In genomic region chr7:132776338-132777111, GRCm38 (mm10) we compare ENCODE assay signal across 9 mouse cellular contexts. TPM values are rescaled to one million over a fixed set of nuclear protein-coding genes. Genes with fewer than 3 reads are reported as not detected.
DNase-seq lines count a peak whose midpoint lies in the region; ATAC-seq and TF ChIP-seq lines count a peak whose summit lies in the region.
"Had no signal": no experiment of that assay in that cellular context is flagged by ENCODE, and none has a peak within 500 bp of the region (broad histone marks: within the 10 kb centered on the region; RNA-seq: fewer than 3 reads in every experiment).

No protein-coding gene starts in this region.

- no peak overlapping the region for H3K9ac ChIP-seq in limb, embryonic 15.5 days
- H3K9ac ChIP-seq in intestine, postnatal 0 days (ENCODE audit: low read depth, low read length): 0 out of 2 replicates have a peak overlapping the region, but pooled peaks have one; percentile 17
- H3K9ac ChIP-seq in midbrain, embryonic 13.5 days (replicated peaks): no peak overlapping the region
- H3K9ac ChIP-seq: heart, embryonic 13.5 days had no signal

- TF ChIP-seq POLR2A in spleen, adult 2 months (IDR thresholded peaks at IDR 0.05; ENCODE audit: low read depth, low read length): no peak; the same call in none of the 2 replicates

- H3K27me3 ChIP-seq in limb, embryonic 15.5 days: no peaks in the 10 kb centered on the region
- H3K27me3 ChIP-seq in limb, embryonic 10.5 days (ENCODE audit: low read depth, poor library complexity, severe bottlenecking): no peaks in the 10 kb centered on the region
- no peaks in the 10 kb centered on the region for H3K27me3 ChIP-seq in intestine, postnatal 0 days (replicated peaks; ENCODE audit: control insufficient read depth, insufficient read depth, low read length)
- H3K27me3 ChIP-seq in spleen, adult 2 months (ENCODE audit: control insufficient read depth, insufficient read depth, low read length): no peaks in the 10 kb centered on the region
- H3K27me3 ChIP-seq in midbrain, embryonic 13.5 days: no peaks in the 10 kb centered on the region
- H3K27me3 ChIP-seq: heart, embryonic 13.5 days had no signal

- 82% methylated on average over 7 of the region's 7 CpGs for WGBS in limb, embryonic 15.5 days
- 91% methylated on average over 7 of the region's 7 CpGs for WGBS in limb, embryonic 10.5 days
- 62% methylated on average over 7 of the region's 7 CpGs for WGBS in intestine, postnatal 0 days
- WGBS in spleen, adult 2 months: 71% methylated on average over 7 of the region's 7 CpGs
- WGBS in midbrain, embryonic 13.5 days: 91% methylated on average over 7 of the region's 7 CpGs

- ATAC-seq in limb, embryonic 15.5 days (ENCODE audit: insufficient number of reproducible peaks, low FRiP score, low TSS enrichment, low read depth): no peak
- peak; percentile 14; the same call in 1 of the 2 replicates for ATAC-seq in intestine, postnatal 0 days
- no peak for ATAC-seq in midbrain, embryonic 13.5 days

- no peak for TF ChIP-seq CTCF in intestine, postnatal 0 days (IDR thresholded peaks at IDR 0.05; ENCODE audit: low read depth)
- TF ChIP-seq CTCF in spleen, adult 2 months (IDR thresholded peaks at IDR 0.05; ENCODE audit: extremely low read depth, insufficient read depth, insufficient read length, insufficient replicate concordance): no peak

- H3K4me2 ChIP-seq in limb, embryonic 15.5 days: no peak overlapping the region
- H3K4me2 ChIP-seq in intestine, postnatal 0 days (replicated peaks; ENCODE audit: low read depth): no peak overlapping the region
- no peak overlapping the region for H3K4me2 ChIP-seq in midbrain, embryonic 13.5 days (replicated peaks)
- H3K4me2 ChIP-seq: heart, embryonic 13.5 days had no signal

- DNase-seq in limb, embryonic 10.5 days (ENCODE audit: low spot score): no peak
- DNase-seq in adrenal gland, postnatal 36 days: peak; percentile 85 to 87
- no peak for DNase-seq in spleen, adult 2 months (ENCODE audit: low read depth in 1 of 2, low spot score in 2 of 2)
- no peak for DNase-seq in neural tube, embryonic 10.5 days (ENCODE audit: extremely low spot score, low spot score)
- DNase-seq in layer of hippocampus, adult 11-12 months (ENCODE audit: low spot score): no peak

- peaks cover 32% of the 10 kb centered on the region; the same call in 1 of the 2 replicates for H3K36me3 ChIP-seq in limb, embryonic 15.5 days
- H3K36me3 ChIP-seq in limb, embryonic 10.5 days: peaks cover 76% of the 10 kb centered on the region
- peaks cover 54% of the 10 kb centered on the region for H3K36me3 ChIP-seq in intestine, postnatal 0 days (ENCODE audit: control insufficient read depth, insufficient read depth)
- H3K36me3 ChIP-seq in spleen, adult 2 months (ENCODE audit: control insufficient read depth, insufficient read depth, low read length): peaks cover 15% of the 10 kb centered on the region
- peaks cover 41% of the 10 kb centered on the region for H3K36me3 ChIP-seq in midbrain, embryonic 13.5 days

- no peaks in the 10 kb centered on the region for H3K9me3 ChIP-seq in limb, embryonic 15.5 days
- no peaks in the 10 kb centered on the region for H3K9me3 ChIP-seq in limb, embryonic 10.5 days (replicated peaks)
- H3K9me3 ChIP-seq in intestine, postnatal 0 days (ENCODE audit: control insufficient read depth): no peaks in the 10 kb centered on the region
- H3K9me3 ChIP-seq in midbrain, embryonic 13.5 days: no peaks in the 10 kb centered on the region
- H3K9me3 ChIP-seq: heart, embryonic 13.5 days had no signal

- H3K4me3 ChIP-seq in limb, embryonic 15.5 days: no peak overlapping the region
- no peak overlapping the region for H3K4me3 ChIP-seq in limb, embryonic 10.5 days
- no peak overlapping the region for H3K4me3 ChIP-seq in intestine, postnatal 0 days (ENCODE audit: low read depth, low read length)
- peak overlapping the region; percentile 11 for H3K4me3 ChIP-seq in spleen, adult 2 months (ENCODE audit: extremely low read depth, insufficient read depth, insufficient read length)
- H3K4me3 ChIP-seq in midbrain, embryonic 13.5 days (replicated peaks): no peak overlapping the region
- H3K4me3 ChIP-seq: heart, embryonic 13.5 days had no signal

- peaks cover 43% of the 10 kb centered on the region for H3K4me1 ChIP-seq in limb, embryonic 15.5 days
- peaks cover 18% of the 10 kb centered on the region for H3K4me1 ChIP-seq in limb, embryonic 10.5 days
- peaks cover 13% of the 10 kb centered on the region for H3K4me1 ChIP-seq in intestine, postnatal 0 days (replicated peaks; ENCODE audit: control insufficient read depth, insufficient read depth, low read length)
- peaks cover 8% of the 10 kb centered on the region; the same call in 1 of the 2 replicates for H3K4me1 ChIP-seq in spleen, adult 2 months (ENCODE audit: control insufficient read depth, insufficient read depth, insufficient read length)
- H3K4me1 ChIP-seq in midbrain, embryonic 13.5 days (replicated peaks): peaks cover 23% of the 10 kb centered on the region

- H3K27ac ChIP-seq in limb, embryonic 15.5 days: peak overlapping the region; percentile 8; the same call in 1 of the 2 replicates
- no peak overlapping the region for H3K27ac ChIP-seq in limb, embryonic 10.5 days
- peak overlapping the region; percentile 35; the same call in 1 of the 2 replicates for H3K27ac ChIP-seq in intestine, postnatal 0 days (ENCODE audit: low read depth, low read length)
- peak overlapping the region; percentile 53 for H3K27ac ChIP-seq in spleen, adult 2 months (ENCODE audit: insufficient read depth, low read length)
- H3K27ac ChIP-seq in midbrain, embryonic 13.5 days: no peak overlapping the region
- H3K27ac ChIP-seq: heart, embryonic 13.5 days had no signal

RNA-seq across cellular contexts. Expression of gene Fam53b, which starts 37.2 kb away (rescaled TPM):
- 18.5 and 20.2 TPM in 2 replicates for polyA plus RNA-seq in limb, embryonic 15.5 days (2015; fragmentation: Nextera tagmentation; extraction: Ambion mirVana)
- polyA plus RNA-seq in limb, embryonic 10.5 days (2016; fragmentation: Nextera tagmentation; extraction: Ambion mirVana): 32.7 and 39.1 TPM in 2 replicates
- 10 to 100 TPM; 65.9 to 94.9 TPM for total RNA-seq in adrenal gland, postnatal 36 days (2021)
- polyA plus RNA-seq in intestine, postnatal 0 days (2015; fragmentation: Nextera tagmentation; extraction: Ambion mirVana): 13.5 and 17.3 TPM in 2 replicates
- 52.4 and 63.2 TPM in 2 replicates for polyA plus RNA-seq in spleen, adult 2 months (2012; rRNA removed)
- polyA plus RNA-seq in midbrain, embryonic 13.5 days (2015; fragmentation: Nextera tagmentation; extraction: Ambion mirVana): 21.7 and 23.4 TPM in 2 replicates

Comparison
In these comparisons a context has a peak if more than half of its experiments do, and no peak if none do; other contexts are left out.
1. H3K27ac ChIP-seq: peak in limb, embryonic 15.5 days (single experiment), intestine, postnatal 0 days (single experiment) and spleen, adult 2 months (single experiment); none in limb, embryonic 10.5 days (single experiment) and midbrain, embryonic 13.5 days (single experiment).
2. DNase-seq: peak in adrenal gland, postnatal 36 days (2 of 2); none in limb, embryonic 10.5 days (single experiment), spleen, adult 2 months (0 of 2), neural tube, embryonic 10.5 days (single experiment) and layer of hippocampus, adult 11-12 months (single experiment).